Mouse (Mus musculus) lung, adult 2 months (tissue): ENCODE measurements around the gene Mmp27.

Source experiments
- CTCF ChIP-seq: fragments of 200-500 bp; IDR thresholded peaks from 2 replicates; pipeline ENCODE4 v1.5.1; 2011; ENCODE audit warnings: mild to moderate bottlenecking, low read length, control low read depth; ENCODE audit not compliant: insufficient read depth
- POLR2A ChIP-seq: fragments of 200-500 bp; IDR thresholded peaks from 2 replicates; pipeline ENCODE4 v1.6.1; 2011; ENCODE audit warnings: low read depth, mild to moderate bottlenecking, control low read depth, low read length, borderline replicate concordance; ENCODE audit errors: extremely low read depth

GRCm38 (mm10) chr9:7622582-7622981 is 51.4 kb downstream of the Mmp27 start:
- TF ChIP-seq CTCF (no peak), POLR2A (no peak)
